Mouse (Mus musculus): ENCODE data around the gene Pla2g15. TPM values are rescaled to one million over a fixed set of nuclear protein-coding genes. Genes with fewer than 3 reads are reported as not detected.
A peak's percentile ranks its signal among the peaks of the same experiment; 100 is the strongest.
"Not testable (repeated sequence)": the region's sequence is repeated elsewhere in the genome, so short reads cannot be mapped to it uniquely, and the experiment has no call there.

Pla2g15 gene
- polyA plus RNA-seq, 1 experiment: 153 TPM

DNA sequence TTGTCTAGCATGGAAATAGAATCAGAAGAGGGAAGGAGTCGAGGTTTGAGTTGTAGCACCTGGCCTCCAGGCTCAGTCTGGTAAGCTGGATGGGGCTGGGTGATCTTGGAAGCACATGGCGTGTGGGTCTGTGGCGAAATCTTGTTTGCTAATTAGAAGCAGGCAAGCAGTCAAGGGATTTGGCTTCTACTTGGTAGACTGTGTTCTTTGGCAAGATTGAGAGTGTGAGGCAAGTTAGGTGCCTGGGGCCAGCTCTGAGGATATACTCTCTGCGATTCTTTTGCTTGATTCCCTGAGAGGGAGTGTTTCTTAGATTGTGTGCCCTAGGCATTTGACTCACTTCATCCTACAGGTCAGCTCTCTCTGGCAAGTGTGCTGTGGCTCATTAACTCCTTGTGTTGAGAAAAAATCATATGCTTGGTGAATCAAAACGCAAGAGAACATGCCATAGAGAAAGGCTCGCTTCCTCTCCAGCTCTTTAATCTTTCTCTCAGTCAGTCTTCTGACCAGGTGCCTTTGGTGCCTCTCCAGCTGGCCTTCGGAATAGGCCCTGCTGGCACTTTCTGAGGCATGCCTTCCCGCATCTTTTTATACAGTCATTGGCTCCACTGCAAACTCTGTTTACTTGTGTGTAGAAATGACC, 35.5 kb downstream of the Pla2g15 start:
- no peak for TF ChIP-seq CTCF (IDR thresholded peaks at IDR 0.05; ENCODE audit: low read depth, low read length)
- TF ChIP-seq POLR2A (IDR thresholded peaks at IDR 0.05; ENCODE audit: borderline replicate concordance, low read depth, low read length): no peak
- no peaks in the 10 kb centered on the region for H3K4me1 ChIP-seq (ENCODE audit: control insufficient read depth, insufficient read depth, low read length)
- H3K27ac ChIP-seq (ENCODE audit: insufficient read depth, low read depth, low read length): no peak overlapping the region
- no peak overlapping the region for H3K4me3 ChIP-seq (ENCODE audit: insufficient read depth, low read length)

DNA sequence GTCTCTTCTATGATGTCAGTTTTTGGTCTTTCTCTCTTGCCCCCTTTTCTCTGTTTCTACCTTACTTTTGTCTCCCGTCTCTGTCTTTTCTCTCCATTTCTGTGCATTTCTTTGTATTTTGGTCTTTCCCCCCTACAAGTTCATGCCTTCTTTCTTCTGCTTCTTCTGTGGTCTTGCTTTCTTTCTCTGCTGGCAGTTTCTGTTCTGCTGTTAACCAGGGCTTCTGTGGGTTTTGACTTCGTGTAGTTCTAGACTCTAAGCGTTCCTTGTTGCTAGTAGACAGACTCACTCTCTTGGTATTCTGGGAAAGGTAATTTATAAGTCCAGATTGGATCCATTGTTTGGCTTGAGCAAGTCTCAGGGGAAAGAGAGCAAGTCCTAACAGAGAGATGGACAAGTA, 36.2 kb downstream of the Pla2g15 start:
- H3K4me3 ChIP-seq (ENCODE audit: insufficient read depth, low read length): no peak overlapping the region
- no peak overlapping the region for H3K27ac ChIP-seq (ENCODE audit: insufficient read depth, low read depth, low read length)
- H3K4me1 ChIP-seq (ENCODE audit: control insufficient read depth, insufficient read depth, low read length): no peaks in the 10 kb centered on the region
- TF ChIP-seq CTCF (IDR thresholded peaks at IDR 0.05; ENCODE audit: low read depth, low read length) (no peak), POLR2A (IDR thresholded peaks at IDR 0.05; ENCODE audit: borderline replicate concordance, low read depth, low read length) (no peak)

DNA sequence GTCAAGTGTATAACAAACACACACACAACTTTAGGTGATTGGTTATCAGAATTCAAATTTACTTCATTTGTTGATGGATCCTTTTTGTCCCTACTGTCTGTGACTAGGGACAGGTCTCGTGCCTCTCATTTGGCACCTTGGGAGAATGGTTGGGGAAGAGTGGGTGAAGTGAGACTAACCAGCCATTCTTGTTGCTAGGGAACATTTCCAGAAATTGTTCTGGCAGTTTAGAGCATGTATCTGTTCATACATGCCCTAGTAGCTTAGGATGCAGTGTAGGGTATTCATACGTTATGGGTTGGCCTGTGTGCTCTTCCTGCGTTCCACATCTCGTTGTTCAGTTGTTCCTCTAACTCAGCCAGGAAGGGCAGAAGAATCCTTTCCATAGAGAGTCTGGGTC, 39.0 kb downstream of the Pla2g15 start:
- Histone ChIP-seq H3K27ac (ENCODE audit: insufficient read depth, low read depth, low read length) (no peak overlapping the region), H3K4me3 (ENCODE audit: insufficient read depth, low read length) (no peak overlapping the region), H3K4me1 (ENCODE audit: control insufficient read depth, insufficient read depth, low read length) (no peaks in the 10 kb centered on the region)
- no peak for TF ChIP-seq POLR2A (IDR thresholded peaks at IDR 0.05; ENCODE audit: borderline replicate concordance, low read depth, low read length)
- no peak for TF ChIP-seq CTCF (IDR thresholded peaks at IDR 0.05; ENCODE audit: low read depth, low read length)

DNA sequence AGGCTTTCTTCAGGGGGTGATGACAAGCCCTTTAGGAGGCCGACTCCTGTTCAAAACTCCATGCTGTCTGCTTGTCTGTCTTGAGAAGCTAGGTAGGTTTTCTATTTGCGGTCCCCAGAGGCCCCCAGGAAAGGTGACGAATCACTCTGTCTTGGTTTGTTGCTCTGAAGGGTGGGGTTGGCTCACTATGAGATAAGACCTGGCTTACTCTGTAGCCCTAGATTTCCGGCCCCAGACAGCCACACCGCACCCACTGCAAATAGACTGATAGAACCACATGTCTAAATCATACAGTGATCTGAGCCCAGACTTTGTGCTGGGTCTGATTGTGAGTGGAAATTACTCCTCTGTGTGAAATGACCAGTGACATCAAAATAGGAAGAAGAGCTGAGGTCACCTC, 41.4 kb downstream of the Pla2g15 start:
- no peak overlapping the region for H3K27ac ChIP-seq (ENCODE audit: insufficient read depth, low read depth, low read length)
- TF ChIP-seq POLR2A (IDR thresholded peaks at IDR 0.05; ENCODE audit: borderline replicate concordance, low read depth, low read length) (no peak), CTCF (IDR thresholded peaks at IDR 0.05; ENCODE audit: low read depth, low read length) (no peak)
- no peak overlapping the region for H3K4me3 ChIP-seq (ENCODE audit: insufficient read depth, low read length)
- H3K4me1 ChIP-seq (ENCODE audit: control insufficient read depth, insufficient read depth, low read length): no peaks in the 10 kb centered on the region

DNA sequence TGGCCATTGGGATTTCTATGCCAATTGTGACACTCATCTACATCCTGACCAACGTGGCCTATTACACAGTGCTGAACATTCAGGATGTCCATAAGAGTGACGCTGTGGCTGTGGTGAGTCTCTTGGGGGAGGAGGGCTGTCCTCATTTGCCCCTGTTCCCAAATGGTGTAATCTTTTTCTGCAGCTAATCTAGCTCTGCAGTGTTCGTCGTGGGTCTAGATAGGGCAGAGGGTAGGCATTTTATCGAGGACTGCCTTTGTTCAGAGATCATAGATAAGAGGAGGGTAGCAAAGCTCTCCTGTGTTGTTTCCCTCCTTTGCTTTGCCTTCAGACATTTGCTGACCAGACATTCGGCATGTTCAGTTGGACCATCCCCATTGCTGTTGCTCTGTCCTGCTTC, 43.0 kb downstream of the Pla2g15 start:
- TF ChIP-seq CTCF (IDR thresholded peaks at IDR 0.05; ENCODE audit: low read depth, low read length) (no peak), POLR2A (IDR thresholded peaks at IDR 0.05; ENCODE audit: borderline replicate concordance, low read depth, low read length) (no peak)
- no peaks in the 10 kb centered on the region for H3K4me1 ChIP-seq (ENCODE audit: control insufficient read depth, insufficient read depth, low read length)
- H3K4me3 ChIP-seq (ENCODE audit: insufficient read depth, low read length): no peak overlapping the region
- H3K27ac ChIP-seq (ENCODE audit: insufficient read depth, low read depth, low read length): no peak overlapping the region

DNA sequence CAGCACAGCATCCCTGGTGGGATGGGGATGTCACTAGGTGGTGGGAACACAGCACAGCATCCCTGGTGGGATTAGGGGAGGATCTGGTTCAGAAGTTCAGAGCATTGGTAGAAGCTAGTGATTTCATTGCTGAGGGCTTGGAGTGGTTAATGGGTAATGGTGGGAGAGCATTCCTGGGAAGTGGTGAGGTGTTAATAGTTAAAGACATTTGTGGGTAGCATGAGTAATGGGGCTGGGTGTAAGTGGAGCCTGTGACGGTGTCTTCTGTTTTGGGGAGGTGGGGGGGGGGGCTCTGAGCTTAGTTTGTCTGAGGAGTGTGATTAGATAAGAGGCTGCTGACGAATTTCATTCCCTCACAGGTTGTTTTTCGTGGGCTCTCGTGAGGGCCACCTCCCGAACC, 43.9 kb downstream of the Pla2g15 start:
- H3K4me1 ChIP-seq (ENCODE audit: control insufficient read depth, insufficient read depth, low read length): no peaks in the 10 kb centered on the region
- TF ChIP-seq POLR2A (IDR thresholded peaks at IDR 0.05; ENCODE audit: borderline replicate concordance, low read depth, low read length): no peak
- TF ChIP-seq CTCF (IDR thresholded peaks at IDR 0.05; ENCODE audit: low read depth, low read length): no peak

DNA sequence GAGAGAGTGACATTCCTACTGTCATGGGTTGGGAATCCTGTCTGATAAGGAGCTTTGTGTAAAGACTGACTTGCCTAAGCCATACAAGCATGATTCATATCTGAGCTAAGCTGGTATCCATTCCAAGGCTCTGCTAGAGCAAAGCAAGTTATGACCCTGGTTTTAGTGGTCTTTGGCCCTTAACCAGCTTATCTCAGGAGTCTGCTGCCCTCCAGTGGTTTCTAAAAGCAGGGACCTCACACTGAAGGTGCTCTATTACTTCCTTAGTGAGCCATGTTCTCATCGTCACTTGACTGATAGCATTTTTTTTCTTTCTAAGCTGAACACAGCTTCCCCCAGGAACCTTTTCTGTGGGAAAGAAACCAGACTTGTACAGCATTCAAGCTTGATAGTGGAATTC, 48.5 kb downstream of the Pla2g15 start:
- no peak overlapping the region for H3K27ac ChIP-seq (ENCODE audit: insufficient read depth, low read depth, low read length)

More for the DNA sequence above, 43.9 kb downstream of the Pla2g15 start:
- Histone ChIP-seq H3K27ac (ENCODE audit: insufficient read depth, low read depth, low read length) (no peak overlapping the region), H3K4me3 (ENCODE audit: insufficient read depth, low read length) (no peak overlapping the region)

DNA sequence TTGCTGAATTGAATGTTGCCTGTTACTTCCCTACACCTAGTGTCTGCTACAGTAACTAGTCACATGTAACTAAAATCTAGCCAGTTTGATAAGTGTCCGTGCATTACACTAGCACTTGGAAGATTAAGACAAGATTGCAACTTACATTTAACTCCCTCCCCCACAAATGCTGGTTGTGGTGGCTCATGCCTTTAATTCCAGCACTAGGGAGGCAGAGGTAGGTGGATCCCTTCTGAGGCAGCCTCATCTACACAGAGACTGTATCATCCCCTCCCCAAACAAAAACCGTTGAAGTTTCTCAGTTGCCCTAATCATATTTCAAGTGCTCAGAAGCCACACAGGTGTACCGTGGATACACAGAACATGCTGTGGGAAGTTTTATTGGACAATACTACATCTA, 49.4 kb downstream of the Pla2g15 start:
- H3K4me1 ChIP-seq (ENCODE audit: control insufficient read depth, insufficient read depth, low read length); H3K4me3 ChIP-seq (ENCODE audit: insufficient read depth, low read length); H3K27ac ChIP-seq (ENCODE audit: insufficient read depth, low read depth, low read length): not testable (repeated sequence)

More for the DNA sequence above, 48.5 kb downstream of the Pla2g15 start:
- no peak for TF ChIP-seq CTCF (IDR thresholded peaks at IDR 0.05; ENCODE audit: low read depth, low read length)
- Histone ChIP-seq H3K4me1 (ENCODE audit: control insufficient read depth, insufficient read depth, low read length) (no peaks in the 10 kb centered on the region), H3K4me3 (ENCODE audit: insufficient read depth, low read length) (no peak overlapping the region)

DNA sequence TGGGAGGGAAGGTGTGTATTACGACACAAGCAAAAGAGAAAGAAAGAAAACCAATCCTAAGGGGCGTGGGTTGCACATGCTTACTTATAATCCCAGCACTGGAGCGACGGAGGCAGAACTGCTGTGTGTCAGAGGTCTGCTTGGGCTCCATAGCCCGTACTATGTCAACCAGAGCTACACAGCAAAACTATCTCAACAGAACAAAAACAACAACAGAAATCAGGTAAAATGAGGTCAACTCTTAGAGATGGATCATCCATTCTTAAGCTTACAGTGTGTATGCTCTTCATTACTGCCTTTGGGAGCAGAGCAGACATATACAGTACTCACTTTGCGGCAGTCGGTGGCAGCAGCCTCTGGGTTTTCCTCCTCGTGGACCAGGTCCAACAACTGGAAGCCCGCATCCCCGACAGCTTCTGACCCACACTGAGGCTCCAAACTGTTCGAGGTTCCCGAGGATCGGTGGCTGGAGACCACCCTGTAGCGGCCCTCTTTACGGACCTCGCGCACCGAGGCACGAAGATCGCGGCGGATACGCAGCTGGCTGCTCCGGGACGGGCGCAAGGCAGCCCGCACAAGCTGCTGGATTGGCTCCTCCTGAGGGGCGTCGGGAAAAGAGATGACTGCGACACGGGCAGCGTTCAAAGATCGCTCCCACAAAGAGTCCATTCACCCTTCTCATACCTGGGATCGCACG, 60.0 kb downstream of the Pla2g15 start:
- H3K27ac ChIP-seq (ENCODE audit: insufficient read depth, low read depth, low read length): peak overlapping the region; percentile 76
- TF ChIP-seq CTCF (IDR thresholded peaks at IDR 0.05; ENCODE audit: low read depth, low read length): no peak
- no peak for TF ChIP-seq POLR2A (IDR thresholded peaks at IDR 0.05; ENCODE audit: borderline replicate concordance, low read depth, low read length)
- H3K4me1 ChIP-seq (ENCODE audit: control insufficient read depth, insufficient read depth, low read length): peaks cover 7% of the 10 kb centered on the region
- H3K4me3 ChIP-seq (ENCODE audit: insufficient read depth, low read length): peak overlapping the region; percentile 86

DNA sequence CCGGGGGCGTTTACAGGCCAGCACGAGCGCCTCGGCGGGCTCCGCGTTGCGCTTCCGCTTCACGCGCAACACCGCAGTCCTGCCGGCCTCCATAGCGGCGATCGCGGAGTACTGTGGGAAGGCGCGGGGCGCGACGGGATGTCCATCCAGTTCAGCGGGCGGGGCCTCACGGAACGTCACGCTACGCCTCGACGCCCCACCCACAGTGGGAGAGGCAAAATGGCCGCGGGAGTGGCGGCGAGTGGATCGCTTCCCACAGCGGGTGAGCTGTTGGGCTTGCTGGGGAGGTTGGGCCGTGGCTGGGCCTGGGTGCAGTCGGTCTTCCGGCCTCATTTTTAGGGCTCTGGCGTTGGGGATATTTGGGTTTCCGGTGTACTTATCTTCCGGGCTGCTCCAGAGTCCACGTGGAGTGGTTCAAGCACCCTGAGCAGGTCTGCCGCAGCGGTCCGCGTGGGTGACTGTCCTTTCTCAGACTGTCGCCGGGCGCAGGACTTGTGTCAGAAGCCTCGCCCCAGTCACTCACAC, 60.7 kb downstream of the Pla2g15 start, which contains the start of the genes Slc7a6os and Prmt7:
TSS of gene Slc7a6os (minus strand) at position 115 of the 525 bp plus-strand sequence.
TSS of gene Prmt7 (plus strand) at position 116 of the 525 bp plus-strand sequence.
- H3K4me3 ChIP-seq (ENCODE audit: insufficient read depth, low read length): peak within 1 kb of the TSS; percentile 86
- peak within 1 kb of the TSS; percentile 76 for H3K27ac ChIP-seq (ENCODE audit: insufficient read depth, low read depth, low read length)
- TF ChIP-seq CTCF (IDR thresholded peaks at IDR 0.05; ENCODE audit: low read depth, low read length) (no peak), POLR2A (IDR thresholded peaks at IDR 0.05; ENCODE audit: borderline replicate concordance, low read depth, low read length) (peak; percentile 89; the same call in 1 of the 2 replicates)
- peaks cover 7% of the 10 kb centered on the region for H3K4me1 ChIP-seq (ENCODE audit: control insufficient read depth, insufficient read depth, low read length)

All from bone marrow macrophage, adult 2 months (primary cell).